Mouse (Mus musculus): ENCODE data around the gene Foxp4. TPM values are rescaled to one million over a fixed set of nuclear protein-coding genes. Genes with fewer than 3 reads are reported as not detected.
"Not testable (repeated sequence)": the region's sequence is repeated elsewhere in the genome, so short reads cannot be mapped to it uniquely, and the experiment has no call there.

Foxp4 gene
- polyA plus RNA-seq, 1 experiment from 2014 or later = 34.5 TPM

GRCm38 (mm10) chr17:47864496-47864895, 59.9 kb downstream of the Foxp4 start:
- H3K4me3 ChIP-seq (ENCODE audit: low read depth, low read length) = no peak overlapping the region
- H3K9me3 ChIP-seq (ENCODE audit: control insufficient read depth, low read length) = no peaks in the 10 kb centered on the region
- no peak overlapping the region; the same call in 1 of the 2 replicates for H3K4me2 ChIP-seq (ENCODE audit: low read depth)
- H3K4me1 ChIP-seq (ENCODE audit: control insufficient read depth, insufficient read depth, low read length) = 0 out of 2 replicates have a peak, but pooled peaks cover 4% of the 10 kb centered on the region
- no peaks in the 10 kb centered on the region for H3K27me3 ChIP-seq (ENCODE audit: control insufficient read depth, insufficient read depth, low read length)
- no peak overlapping the region for H3K9ac ChIP-seq (ENCODE audit: low read length)
- H3K27ac ChIP-seq (ENCODE audit: low read depth, low read length) = 0 out of 2 replicates have a peak overlapping the region, but pooled peaks have one; percentile 27
- DNase-seq (ENCODE audit: low spot score) = peak; percentile 91
- ATAC-seq (ENCODE audit: insufficient read depth, low FRiP score, low TSS enrichment) = peak; percentile 54
- WGBS = 4% methylated on average over 17 of the region's 17 CpGs
- H3K36me3 ChIP-seq (ENCODE audit: control insufficient read depth, insufficient read depth, low read length) = peaks cover 2% of the 10 kb centered on the region; the same call in 1 of the 2 replicates

DNA sequence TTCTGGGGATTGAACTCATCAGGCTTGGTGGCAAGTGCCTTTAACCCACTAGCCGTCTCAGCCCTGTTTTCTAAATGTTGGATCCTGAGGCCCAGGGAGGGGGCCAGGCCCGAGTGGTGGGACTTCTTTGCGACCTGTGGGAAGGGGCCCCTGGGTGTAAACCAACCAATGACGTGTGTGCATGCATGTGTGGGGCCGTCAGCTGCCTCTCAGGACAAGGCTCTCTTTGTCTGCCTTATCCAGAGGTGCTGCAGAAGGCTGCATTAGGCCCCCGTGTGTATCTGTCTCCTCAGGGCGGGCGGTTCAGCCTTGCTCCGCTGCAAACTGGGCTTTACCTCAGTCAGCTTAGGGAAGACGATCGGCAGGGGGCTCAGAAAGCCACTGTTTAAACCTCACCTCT, 61.0 kb downstream of the Foxp4 start:
- no peaks in the 10 kb centered on the region for H3K27me3 ChIP-seq (ENCODE audit: control insufficient read depth, insufficient read depth, low read length)
- DNase-seq (ENCODE audit: low spot score) = peak; percentile 53
- H3K4me2 ChIP-seq (ENCODE audit: low read depth) = no peak overlapping the region
- peak overlapping the region; percentile 44; the same call in 1 of the 2 replicates for H3K9ac ChIP-seq (ENCODE audit: low read length)
- H3K27ac ChIP-seq (ENCODE audit: low read depth, low read length) = 0 out of 2 replicates have a peak overlapping the region, but pooled peaks have one; percentile 27
- no peaks in the 10 kb centered on the region for H3K9me3 ChIP-seq (ENCODE audit: control insufficient read depth, low read length)
- H3K4me1 ChIP-seq (ENCODE audit: control insufficient read depth, insufficient read depth, low read length) = 0 out of 2 replicates have a peak, but pooled peaks cover 4% of the 10 kb centered on the region
- no peak for ATAC-seq (ENCODE audit: insufficient read depth, low FRiP score, low TSS enrichment)
- H3K4me3 ChIP-seq (ENCODE audit: low read depth, low read length) = no peak overlapping the region
- WGBS = 16% methylated on average over 11 of the region's 11 CpGs
- no peaks in the 10 kb centered on the region; the same call in 1 of the 2 replicates for H3K36me3 ChIP-seq (ENCODE audit: control insufficient read depth, insufficient read depth, low read length)

- Histone ChIP-seq H3K36me3 (ENCODE audit: control insufficient read depth, insufficient read depth, low read length) (no peaks in the 10 kb centered on the region; the same call in 1 of the 2 replicates), H3K27me3 (ENCODE audit: control insufficient read depth, insufficient read depth, low read length) (no peaks in the 10 kb centered on the region), H3K4me2 (ENCODE audit: low read depth) (no peak overlapping the region), H3K9ac (ENCODE audit: low read length) (no peak overlapping the region), H3K27ac (ENCODE audit: low read depth, low read length) (0 out of 2 replicates have a peak overlapping the region, but pooled peaks have one; percentile 27), H3K4me1 (ENCODE audit: control insufficient read depth, insufficient read depth, low read length) (0 out of 2 replicates have a peak, but pooled peaks cover 4% of the 10 kb centered on the region), H3K9me3 (ENCODE audit: control insufficient read depth, low read length) (no peaks in the 10 kb centered on the region), H3K4me3 (ENCODE audit: low read depth, low read length) (no peak overlapping the region)
- 61% methylated on average over 4 of the region's 4 CpGs for WGBS
- no peak for DNase-seq (ENCODE audit: low spot score)
- no peak for ATAC-seq (ENCODE audit: insufficient read depth, low FRiP score, low TSS enrichment)
Observed at GRCm38 (mm10) chr17:47863023-47863422, 61.4 kb downstream of the Foxp4 start.

GRCm38 (mm10) chr17:47855544-47855943, 68.9 kb downstream of the Foxp4 start:
- Histone ChIP-seq H3K9ac (ENCODE audit: low read length) (no peak overlapping the region), H3K9me3 (ENCODE audit: control insufficient read depth, low read length) (no peaks in the 10 kb centered on the region), H3K27ac (ENCODE audit: low read depth, low read length) (no peak overlapping the region), H3K27me3 (ENCODE audit: control insufficient read depth, insufficient read depth, low read length) (no peaks in the 10 kb centered on the region), H3K4me3 (ENCODE audit: low read depth, low read length) (no peak overlapping the region), H3K4me2 (ENCODE audit: low read depth) (no peak overlapping the region), H3K4me1 (ENCODE audit: control insufficient read depth, insufficient read depth, low read length) (no peaks in the 10 kb centered on the region), H3K36me3 (ENCODE audit: control insufficient read depth, insufficient read depth, low read length) (no peaks in the 10 kb centered on the region; the same call in 1 of the 2 replicates)
- DNase-seq (ENCODE audit: low spot score) (no peak), ATAC-seq (ENCODE audit: insufficient read depth, low FRiP score, low TSS enrichment) (no peak)
- 77% methylated on average over 4 of the region's 4 CpGs for WGBS

GRCm38 (mm10) chr17:47854908-47855307, 69.5 kb downstream of the Foxp4 start:
- H3K27ac ChIP-seq (ENCODE audit: low read depth, low read length) = no peak overlapping the region
- H3K4me2 ChIP-seq (ENCODE audit: low read depth) = no peak overlapping the region
- no peaks in the 10 kb centered on the region for H3K9me3 ChIP-seq (ENCODE audit: control insufficient read depth, low read length)
- ATAC-seq (ENCODE audit: insufficient read depth, low FRiP score, low TSS enrichment) = no peak
- DNase-seq (ENCODE audit: low spot score) = no peak
- H3K36me3 ChIP-seq (ENCODE audit: control insufficient read depth, insufficient read depth, low read length) = no peaks in the 10 kb centered on the region; the same call in 1 of the 2 replicates
- WGBS = 88% methylated on average over 8 of the region's 8 CpGs
- H3K4me1 ChIP-seq (ENCODE audit: control insufficient read depth, insufficient read depth, low read length) = no peaks in the 10 kb centered on the region
- H3K27me3 ChIP-seq (ENCODE audit: control insufficient read depth, insufficient read depth, low read length) = no peaks in the 10 kb centered on the region
- no peak overlapping the region for H3K9ac ChIP-seq (ENCODE audit: low read length)
- H3K4me3 ChIP-seq (ENCODE audit: low read depth, low read length) = no peak overlapping the region

- Histone ChIP-seq H3K4me1 (ENCODE audit: control insufficient read depth, insufficient read depth, low read length) (no peaks in the 10 kb centered on the region), H3K4me3 (ENCODE audit: low read depth, low read length) (no peak overlapping the region), H3K27me3 (ENCODE audit: control insufficient read depth, insufficient read depth, low read length) (no peaks in the 10 kb centered on the region), H3K4me2 (ENCODE audit: low read depth) (no peak overlapping the region), H3K9ac (ENCODE audit: low read length) (no peak overlapping the region), H3K36me3 (ENCODE audit: control insufficient read depth, insufficient read depth, low read length) (no peaks in the 10 kb centered on the region; the same call in 1 of the 2 replicates), H3K27ac (ENCODE audit: low read depth, low read length) (no peak overlapping the region), H3K9me3 (ENCODE audit: control insufficient read depth, low read length) (no peaks in the 10 kb centered on the region)
- WGBS = 94% methylated on average over 4 of the region's 4 CpGs
- DNase-seq (ENCODE audit: low spot score) = no peak
- ATAC-seq (ENCODE audit: insufficient read depth, low FRiP score, low TSS enrichment) = no peak
Observed at GRCm38 (mm10) chr17:47853760-47854159, 70.7 kb downstream of the Foxp4 start.

DNA sequence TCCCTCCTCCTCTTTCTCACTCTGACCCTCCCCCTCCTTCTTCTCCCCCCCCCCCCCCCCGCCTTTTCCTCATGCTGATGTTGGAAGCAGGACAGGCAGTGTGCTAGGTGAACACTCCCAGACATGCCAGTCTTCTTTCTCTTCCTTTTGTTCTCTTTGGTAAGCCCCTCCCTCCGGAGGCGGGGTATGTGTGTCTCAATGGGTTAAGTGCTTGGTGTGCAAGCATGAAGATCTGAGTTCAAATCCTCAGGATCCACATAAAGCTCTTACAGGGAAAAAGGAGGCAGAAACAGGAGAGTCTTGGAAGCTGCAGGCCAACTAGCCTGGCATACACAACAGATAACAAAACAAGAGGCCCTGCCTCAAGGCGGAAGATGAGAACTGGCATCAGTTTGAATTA, 71.1 kb downstream of the Foxp4 start:
- Histone ChIP-seq H3K9me3 (ENCODE audit: control insufficient read depth, low read length) (no peaks in the 10 kb centered on the region), H3K36me3 (ENCODE audit: control insufficient read depth, insufficient read depth, low read length) (no peaks in the 10 kb centered on the region; the same call in 1 of the 2 replicates), H3K4me3 (ENCODE audit: low read depth, low read length) (no peak overlapping the region), H3K27me3 (ENCODE audit: control insufficient read depth, insufficient read depth, low read length) (no peaks in the 10 kb centered on the region), H3K27ac (ENCODE audit: low read depth, low read length) (no peak overlapping the region), H3K4me1 (ENCODE audit: control insufficient read depth, insufficient read depth, low read length) (no peaks in the 10 kb centered on the region), H3K9ac (ENCODE audit: low read length) (no peak overlapping the region), H3K4me2 (ENCODE audit: low read depth) (no peak overlapping the region)
- DNase-seq (ENCODE audit: low spot score) (no peak), ATAC-seq (ENCODE audit: insufficient read depth, low FRiP score, low TSS enrichment) (no peak)
- 85% methylated on average over 3 of the region's 4 CpGs for WGBS

DNA sequence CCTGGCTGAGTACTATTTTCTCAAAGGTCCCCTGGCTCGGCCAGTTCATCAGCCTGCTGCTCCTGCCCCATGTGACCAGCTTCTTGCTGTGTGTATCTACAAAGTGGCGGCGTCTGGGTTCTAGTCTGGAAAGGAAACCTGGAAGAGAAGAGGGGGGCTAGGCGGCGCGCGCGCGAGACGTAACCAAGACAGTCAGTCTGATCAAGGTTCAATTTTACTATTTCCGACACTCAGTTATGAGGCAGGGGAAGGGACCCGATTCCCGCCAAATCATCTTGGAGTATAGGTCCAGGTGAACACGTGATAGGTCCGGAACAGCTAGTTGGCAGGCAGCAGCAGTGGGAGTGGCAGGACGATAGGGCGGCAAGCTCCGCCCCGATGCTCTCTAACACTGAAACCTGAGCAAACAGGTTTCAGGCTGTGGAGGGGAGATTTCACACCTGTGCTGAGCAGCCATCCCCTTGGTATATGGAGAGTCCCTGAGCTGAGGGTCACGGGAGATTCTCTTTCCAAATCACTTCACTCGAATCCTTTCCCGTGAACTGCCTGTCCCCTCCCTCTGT, 72.6 kb downstream of the Foxp4 start:
- not testable (repeated sequence) for H3K9ac ChIP-seq (ENCODE audit: low read length); H3K4me3 ChIP-seq (ENCODE audit: low read depth, low read length); H3K4me1 ChIP-seq (ENCODE audit: control insufficient read depth, insufficient read depth, low read length); H3K9me3 ChIP-seq (ENCODE audit: control insufficient read depth, low read length); H3K27me3 ChIP-seq (ENCODE audit: control insufficient read depth, insufficient read depth, low read length); H3K27ac ChIP-seq (ENCODE audit: low read depth, low read length); DNase-seq (ENCODE audit: low spot score); H3K36me3 ChIP-seq (ENCODE audit: control insufficient read depth, insufficient read depth, low read length); ATAC-seq (ENCODE audit: insufficient read depth, low FRiP score, low TSS enrichment)
- 12% methylated on average over 22 of the region's 22 CpGs for WGBS
- H3K4me2 ChIP-seq (ENCODE audit: low read depth) = peak overlapping the region; percentile 22
